Mouse (Mus musculus) hindbrain, embryonic 11.5 days (tissue): ENCODE results near the gene Stom. TPM values are rescaled to one million over a fixed set of nuclear protein-coding genes. Genes with fewer than 3 reads are reported as not detected.

Source experiments
- ATAC-seq: fragments of 200-750 bp; cut with Nextera tagmentation; 2 replicates; pipeline ENCODE4 v1.8.0; 2017; ENCODE audit warnings: mild to moderate bottlenecking, moderate TSS enrichment, moderate library complexity; ENCODE audit not compliant: low FRiP score
- DNase-seq: peaks from one replicate; pipeline ENCODE4 v3.0.0-alpha.2; 2015; ENCODE audit warnings: low spot score
- H3K27ac ChIP-seq: fragments of 300-500 bp; sonication (generic); 2 replicates; pipeline ENCODE4 v1.5.1; 2014; ENCODE audit warnings: mild to moderate bottlenecking, low read depth, low read length
- H3K27me3 ChIP-seq: fragments of 300-500 bp; sonication (generic); 2 replicates; pipeline ENCODE4 v1.6.1; 2014; ENCODE audit warnings: mild to moderate bottlenecking, low read length, moderate library complexity, mixed read lengths; ENCODE audit not compliant: control insufficient read depth, insufficient read depth
- H3K36me3 ChIP-seq: fragments of 300-500 bp; sonication (generic); 2 replicates; pipeline ENCODE4 v1.6.1; 2014; ENCODE audit warnings: mild to moderate bottlenecking, low read length, moderate library complexity, mixed read lengths; ENCODE audit not compliant: control insufficient read depth, insufficient read depth
- H3K4me1 ChIP-seq: fragments of 300-500 bp; sonication (generic); replicated peaks from 2 replicates; pipeline ENCODE4 v1.6.1; 2014; ENCODE audit warnings: low read length, mixed read lengths; ENCODE audit not compliant: control insufficient read depth, insufficient read depth
- H3K4me2 ChIP-seq: fragments of 300-500 bp; sonication (generic); replicated peaks from 2 replicates; pipeline ENCODE4 v1.6.1; 2014; ENCODE audit warnings: mild to moderate bottlenecking, low read depth, low read length
- H3K4me3 ChIP-seq: fragments of 300-500 bp; sonication (generic); 2 replicates; pipeline ENCODE4 v1.5.1; 2014; ENCODE audit warnings: low read depth, low read length
- H3K9ac ChIP-seq: fragments of 300-500 bp; sonication (generic); 2 replicates; pipeline ENCODE4 v1.6.1; 2014; ENCODE audit warnings: low read depth, low read length
- H3K9me3 ChIP-seq: fragments of 300-500 bp; sonication (generic); 2 replicates; pipeline ENCODE4 v1.6.1; 2016; ENCODE audit warnings: low read length; ENCODE audit not compliant: control insufficient read depth
- WGBS: fragments of 180-500 bp; shearing (Covaris S2); extraction: QIAGEN DNeasy Blood & Tissue Kit; methylation state at CpG from one replicate; pipeline ENCODE4 v1.1.7; 2014; 5-methylcytosine and 5-hydroxymethylcytosine counted together
- polyA plus RNA-seq: library from polyadenylated mRNA; unstranded; fragments of >200 nt; fragmentation: Nextera tagmentation; extraction: Ambion mirVana; gene quantifications from 2 replicates; pipeline ENCODE4 v1.2.1, GENCODE M21; 2014

Gene Stom
- 12.6 and 14.5 TPM in 2 replicates for polyA plus RNA-seq

DNA sequence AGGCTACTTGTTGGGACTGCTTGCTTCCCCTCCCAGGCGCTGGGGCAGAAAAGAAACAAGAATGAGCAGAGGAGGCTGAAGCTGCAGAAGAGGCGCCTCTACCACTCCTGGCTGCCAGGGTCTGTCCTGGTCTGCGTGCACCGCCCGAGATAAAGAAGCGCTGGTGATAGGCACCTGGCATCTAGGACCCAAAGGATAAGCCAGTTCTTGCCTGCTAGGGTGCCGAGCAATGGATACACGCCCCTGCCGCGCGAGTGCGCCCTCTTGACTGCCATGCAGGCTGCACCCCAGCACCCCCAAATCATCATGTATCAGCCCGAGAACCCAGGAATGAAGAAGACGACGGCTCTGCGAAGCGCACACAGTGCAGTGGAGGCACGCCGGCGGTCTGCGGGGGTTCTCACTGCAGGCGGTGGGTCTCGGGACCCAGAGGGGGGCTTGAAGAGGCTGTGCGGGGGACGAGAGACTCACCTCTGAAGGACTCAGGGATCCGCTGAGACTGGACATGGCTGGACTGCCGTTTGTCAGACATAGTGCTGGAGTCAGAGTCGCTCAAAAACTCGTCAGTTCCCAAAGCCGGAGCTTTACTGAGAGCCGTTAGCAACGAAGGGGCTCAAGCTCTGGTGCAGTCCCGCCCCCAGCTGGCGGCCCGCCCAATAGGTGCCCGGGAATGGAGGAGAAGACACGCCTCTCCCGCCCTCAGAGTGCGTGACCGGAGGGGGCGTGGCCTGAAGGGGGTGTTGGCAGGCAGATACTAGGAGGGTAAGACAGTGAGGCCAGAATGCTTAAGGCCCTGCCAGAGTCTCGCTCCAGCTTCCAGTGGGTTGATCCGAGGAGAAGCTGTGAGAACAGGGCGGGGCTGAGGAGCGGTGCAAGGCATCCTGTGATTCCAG is at the start of gene Stom:
Stom (minus strand) TSS at position 589 of the 893 bp plus-strand sequence.
- H3K9me3 ChIP-seq, result no peaks in the 10 kb centered on the region
- peak within 1 kb of the TSS; percentile 80 for H3K4me3 ChIP-seq
- peak within 1 kb of the TSS; percentile 75 for H3K27ac ChIP-seq
- DNase-seq (peak; percentile 99), ATAC-seq (peak; percentile 100)
- WGBS, result under 1% methylated on average over 45 of the region's 45 CpGs
- H3K4me1 ChIP-seq, result no peaks in the 10 kb centered on the region
- H3K9ac ChIP-seq, result peak within 1 kb of the TSS; percentile 74
- H3K36me3 ChIP-seq, result no peaks in the 10 kb centered on the region
- no peaks in the 10 kb centered on the region for H3K27me3 ChIP-seq
- H3K4me2 ChIP-seq, result peak within 1 kb of the TSS; percentile 93

DNA sequence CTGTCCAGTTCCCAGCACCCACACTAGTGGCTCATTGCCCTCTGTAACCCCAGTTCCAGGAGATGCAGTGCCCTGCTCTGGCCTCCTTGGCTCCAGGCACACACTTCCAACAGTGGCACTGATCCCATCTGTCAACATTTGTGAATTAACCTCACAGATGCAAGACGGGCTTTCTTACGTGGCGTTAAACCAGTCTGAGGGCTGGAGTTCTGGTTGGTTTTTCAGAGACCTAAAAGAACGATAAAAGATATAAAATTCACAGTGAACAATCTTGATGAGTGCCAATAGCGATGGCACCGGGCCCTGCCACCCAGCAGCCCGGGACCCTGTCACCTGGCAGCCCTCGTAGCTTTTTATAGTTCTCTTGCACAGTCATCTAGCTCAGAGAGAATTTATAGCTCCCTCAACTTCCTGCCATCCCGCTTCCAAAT is 48.7 kb upstream of the Stom start:
- no peaks in the 10 kb centered on the region for H3K27me3 ChIP-seq
- no peak overlapping the region for H3K9ac ChIP-seq
- no peak for ATAC-seq
- no peaks in the 10 kb centered on the region for H3K36me3 ChIP-seq
- H3K9me3 ChIP-seq, result no peaks in the 10 kb centered on the region
- DNase-seq, result no peak
- no peak overlapping the region for H3K4me3 ChIP-seq
- no peak overlapping the region for H3K27ac ChIP-seq
- WGBS, result 86% methylated on average over 9 of the region's 9 CpGs
- no peaks in the 10 kb centered on the region for H3K4me1 ChIP-seq
- no peak overlapping the region for H3K4me2 ChIP-seq

DNA sequence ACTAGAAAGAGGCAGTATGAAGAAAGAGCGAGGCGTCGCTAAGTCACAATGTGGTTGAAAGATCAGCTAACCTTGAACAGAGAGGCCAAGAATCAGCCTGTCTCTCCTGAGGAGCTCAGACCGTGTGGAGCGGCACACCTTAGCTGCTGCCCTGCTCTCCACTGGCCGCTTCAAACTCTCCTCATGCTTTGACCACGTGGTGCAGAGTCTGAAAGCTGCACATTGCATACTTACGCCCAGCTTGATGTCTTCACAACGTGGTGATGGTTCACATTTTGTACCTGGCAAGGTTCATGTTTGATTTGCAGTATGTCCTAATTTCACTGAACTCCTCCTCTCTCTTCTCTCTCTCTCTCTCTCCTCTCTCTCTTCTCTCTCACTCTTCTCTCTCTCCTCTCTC is 42.5 kb upstream of the Stom start:
- no peaks in the 10 kb centered on the region for H3K4me1 ChIP-seq
- H3K4me3 ChIP-seq, result no peak overlapping the region
- H3K27me3 ChIP-seq, result no peaks in the 10 kb centered on the region
- no peak overlapping the region for H3K4me2 ChIP-seq
- ATAC-seq (no peak), DNase-seq (no peak)
- H3K9me3 ChIP-seq, result no peaks in the 10 kb centered on the region
- WGBS, result 74% methylated on average over 9 of the region's 9 CpGs
- H3K36me3 ChIP-seq, result no peaks in the 10 kb centered on the region
- no peak overlapping the region for H3K27ac ChIP-seq
- no peak overlapping the region for H3K9ac ChIP-seq

GRCm38 (mm10) chr2:35377600-35377999 is 40.8 kb upstream of the Stom start:
- no peak overlapping the region for H3K4me2 ChIP-seq
- H3K4me3 ChIP-seq, result no peak overlapping the region
- no peaks in the 10 kb centered on the region for H3K36me3 ChIP-seq
- no peaks in the 10 kb centered on the region for H3K4me1 ChIP-seq
- H3K9me3 ChIP-seq, result no peaks in the 10 kb centered on the region
- no peak for ATAC-seq
- no peak overlapping the region for H3K27ac ChIP-seq
- no peak for DNase-seq
- WGBS, result 61% methylated on average over 6 of the region's 6 CpGs
- no peaks in the 10 kb centered on the region for H3K27me3 ChIP-seq
- no peak overlapping the region for H3K9ac ChIP-seq

DNA sequence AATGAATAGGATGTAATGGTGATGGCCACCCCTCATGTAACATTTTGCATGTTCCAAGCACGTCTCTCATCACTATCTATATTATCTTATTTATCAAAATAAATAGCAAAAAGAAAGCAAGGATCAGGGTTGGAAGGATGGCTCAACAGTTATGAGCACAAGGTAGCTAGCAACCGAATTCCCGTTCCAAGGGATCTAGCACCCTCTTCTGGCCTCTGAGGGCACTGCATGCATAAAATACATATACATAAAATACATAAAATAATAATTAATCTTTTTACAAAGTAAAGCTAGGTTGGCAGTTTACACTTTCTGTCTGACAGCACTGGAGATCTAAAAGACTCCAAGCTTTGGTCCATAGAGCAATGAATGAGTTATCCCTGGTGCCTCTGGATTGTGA is 36.2 kb upstream of the Stom start:
- ATAC-seq (no peak), DNase-seq (peak; percentile 71)
- Histone ChIP-seq H3K9me3 (no peaks in the 10 kb centered on the region), H3K4me3 (no peak overlapping the region), H3K4me1 (no peaks in the 10 kb centered on the region), H3K4me2 (no peak overlapping the region), H3K9ac (no peak overlapping the region), H3K27me3 (no peaks in the 10 kb centered on the region), H3K27ac (no peak overlapping the region), H3K36me3 (no peaks in the 10 kb centered on the region)
- WGBS, result 11% methylated on average over 3 of the region's 3 CpGs

- no peaks in the 10 kb centered on the region for H3K4me1 ChIP-seq
- H3K27me3 ChIP-seq, result no peaks in the 10 kb centered on the region
- no peaks in the 10 kb centered on the region for H3K36me3 ChIP-seq
- H3K4me3 ChIP-seq, result no peak overlapping the region
- H3K27ac ChIP-seq, result no peak overlapping the region
- H3K4me2 ChIP-seq, result no peak overlapping the region
- no peak overlapping the region for H3K9ac ChIP-seq
- no peak for DNase-seq
- ATAC-seq, result no peak
- H3K9me3 ChIP-seq, result no peaks in the 10 kb centered on the region
Observed at GRCm38 (mm10) chr2:35370686-35371085, 33.9 kb upstream of the Stom start.

DNA sequence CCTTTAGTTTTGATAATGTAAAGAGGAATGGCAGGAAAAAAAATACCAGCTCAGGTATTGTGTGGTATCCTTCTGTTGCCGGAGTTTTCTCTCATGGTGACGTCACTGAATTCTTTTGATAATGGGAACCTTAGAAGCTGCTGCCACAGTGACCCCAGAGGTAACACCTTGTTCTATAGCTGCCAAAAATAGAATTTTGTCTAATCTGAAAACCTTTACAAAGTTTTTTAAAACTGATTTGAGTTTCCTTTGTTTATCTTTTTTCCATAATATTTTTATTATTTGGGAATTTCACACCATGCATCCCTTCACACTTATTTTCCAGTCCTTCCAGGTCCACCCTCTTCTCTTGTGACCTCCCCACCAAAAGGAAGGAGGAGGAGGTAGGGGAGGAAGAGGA is 30.9 kb upstream of the Stom start, which contains the start of gene 4930568D16Rik:
4930568D16Rik (minus strand) TSS at position 101 of the 400 bp plus-strand sequence.
- H3K27ac ChIP-seq, result no peak within 1 kb of the TSS
- no peaks in the 10 kb centered on the region for H3K27me3 ChIP-seq
- ATAC-seq, result no peak

GRCm38 (mm10) chr2:35349184-35349583 is 12.4 kb upstream of the Stom start:
- Histone ChIP-seq H3K9ac (no peak overlapping the region), H3K9me3 (no peaks in the 10 kb centered on the region), H3K27me3 (no peaks in the 10 kb centered on the region), H3K36me3 (no peaks in the 10 kb centered on the region), H3K4me3 (no peak overlapping the region), H3K4me2 (no peak overlapping the region), H3K27ac (no peak overlapping the region), H3K4me1 (no peaks in the 10 kb centered on the region)
- DNase-seq (peak; percentile 11), ATAC-seq (no peak)
- 64% methylated on average over 5 of the region's 5 CpGs for WGBS

More for the DNA sequence above, 30.9 kb upstream of the Stom start, which contains the start of gene 4930568D16Rik:
- H3K4me3 ChIP-seq, result no peak within 1 kb of the TSS
- no peaks in the 10 kb centered on the region for H3K36me3 ChIP-seq
- DNase-seq, result no peak
- H3K9ac ChIP-seq, result no peak within 1 kb of the TSS
- H3K9me3 ChIP-seq, result no peaks in the 10 kb centered on the region
- H3K4me1 ChIP-seq, result no peaks in the 10 kb centered on the region
- H3K4me2 ChIP-seq, result no peak within 1 kb of the TSS
- WGBS, result 81% methylated on average over 2 of the region's 2 CpGs

DNA sequence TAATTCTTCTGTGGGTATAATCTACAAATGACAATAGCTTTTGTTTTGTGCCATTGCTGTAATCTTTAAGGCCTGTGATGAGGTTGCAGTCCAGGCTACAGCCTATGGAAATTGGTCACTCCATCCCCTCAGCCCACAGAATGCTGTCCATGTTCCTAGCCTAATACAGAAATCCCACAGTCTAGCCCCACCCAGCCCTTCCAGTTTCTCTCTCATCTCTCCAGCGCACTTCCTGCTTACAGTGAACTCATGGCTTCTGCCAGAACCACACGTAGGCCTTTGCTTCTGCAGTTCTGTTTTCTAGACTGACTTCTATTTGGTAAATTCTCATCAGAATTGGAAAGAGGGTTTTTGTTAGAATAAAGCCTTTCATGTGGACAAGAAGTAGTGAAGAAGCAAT is 9.2 kb upstream of the Stom start:
- no peak for ATAC-seq
- H3K36me3 ChIP-seq, result no peaks in the 10 kb centered on the region
- WGBS, result 78% methylated on average over 2 of the region's 2 CpGs
- H3K9me3 ChIP-seq, result no peaks in the 10 kb centered on the region
- no peak for DNase-seq
- no peak overlapping the region for H3K4me2 ChIP-seq
- no peak overlapping the region for H3K27ac ChIP-seq
- no peaks in the 10 kb centered on the region for H3K27me3 ChIP-seq
- no peak overlapping the region for H3K4me3 ChIP-seq
- no peak overlapping the region for H3K9ac ChIP-seq
- H3K4me1 ChIP-seq, result no peaks in the 10 kb centered on the region
